Mouse (Mus musculus) embryonic facial prominence, embryonic 10.5 days (tissue): ENCODE measurements around the gene Hes2. TPM values are rescaled to one million over a fixed set of nuclear protein-coding genes. Genes with fewer than 3 reads are reported as not detected.

Experiments used
- DNase-seq: peaks from one replicate; pipeline ENCODE4 v3.0.0-alpha.2; 2017; ENCODE audit warnings: low spot score
- H3K27ac ChIP-seq: fragments of 300-500 bp; sonication (generic); replicated peaks from 2 replicates; pipeline ENCODE4 v1.5.1; 2016; ENCODE audit warnings: mild to moderate bottlenecking
- H3K27me3 ChIP-seq: fragments of 300-500 bp; sonication (generic); replicated peaks from 2 replicates; pipeline ENCODE4 v1.6.1; 2016; ENCODE audit warnings: low read depth, mild to moderate bottlenecking; ENCODE audit not compliant: poor library complexity, severe bottlenecking
- H3K36me3 ChIP-seq: fragments of 300-500 bp; sonication (generic); replicated peaks from 2 replicates; pipeline ENCODE4 v1.6.1; 2016; ENCODE audit warnings: mild to moderate bottlenecking, moderate library complexity
- H3K4me1 ChIP-seq: fragments of 300-500 bp; sonication (generic); 2 replicates; pipeline ENCODE4 v1.6.1; 2016
- H3K4me3 ChIP-seq: fragments of 300-500 bp; sonication (generic); 2 replicates; pipeline ENCODE4 v1.5.1; 2016; ENCODE audit warnings: mild to moderate bottlenecking, moderate library complexity
- H3K9me3 ChIP-seq: fragments of 300-500 bp; sonication (generic); 2 replicates; pipeline ENCODE4 v1.6.1; 2016; ENCODE audit warnings: mild to moderate bottlenecking
- WGBS: fragments of 180-500 bp; shearing (Covaris S2); methylation state at CpG from one replicate; pipeline ENCODE4 v1.1.7; 2016; 5-methylcytosine and 5-hydroxymethylcytosine counted together
- polyA plus RNA-seq: library from polyadenylated mRNA; unstranded; fragments of >200 nt; fragmentation: Nextera tagmentation; extraction: Ambion mirVana; gene quantifications from 2 replicates; pipeline ENCODE4 v1.2.1, GENCODE M21; 2016

Hes2 gene
- polyA plus RNA-seq = 0.11 and 1.0 TPM in 2 replicates

DNA sequence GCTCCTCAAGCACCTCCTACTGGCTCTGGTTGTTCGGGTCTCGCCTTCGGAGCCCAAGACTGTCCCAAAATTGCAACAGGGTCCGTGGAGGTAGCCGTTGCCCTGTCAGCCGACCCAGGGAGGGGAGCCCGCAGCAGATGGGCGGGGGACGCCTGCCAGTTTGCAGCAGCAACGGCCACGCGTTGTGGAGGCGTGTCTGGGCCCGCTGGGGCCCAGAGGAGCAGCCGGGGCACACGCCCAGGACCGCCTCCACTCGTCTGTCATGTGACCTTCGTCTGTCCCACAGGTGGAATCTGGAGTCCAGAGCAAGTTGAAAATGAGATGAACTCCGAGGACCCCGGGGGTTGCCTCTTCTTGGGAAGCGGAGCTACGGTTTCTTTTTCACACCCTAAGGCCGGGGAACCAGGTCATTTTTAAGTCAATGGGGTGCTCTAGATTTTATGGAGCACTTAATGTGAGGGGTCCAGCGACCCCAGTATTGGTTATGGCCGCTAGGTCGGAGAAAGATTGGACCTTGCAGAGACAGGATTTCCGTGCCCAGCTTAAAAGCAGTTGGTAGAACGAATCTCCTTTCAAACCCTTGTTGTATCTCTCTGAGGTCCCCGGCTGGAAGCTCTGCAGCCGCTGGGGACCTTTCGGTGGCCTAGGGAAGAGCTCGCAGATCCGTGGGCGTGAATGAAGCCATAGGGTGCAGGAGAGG lies at the start of gene Hes2:
TSS of gene Hes2 (plus strand) at position 283 of the 700 bp plus-strand sequence.
- DNase-seq = peak; percentile 48
- Histone ChIP-seq H3K9me3 (no peaks in the 10 kb centered on the region), H3K4me3 (peak within 1 kb of the TSS; percentile 44), H3K27ac (no peak within 1 kb of the TSS), H3K36me3 (no peaks in the 10 kb centered on the region), H3K27me3 (peaks cover 94% of the 10 kb centered on the region), H3K4me1 (peaks cover 27% of the 10 kb centered on the region)
- WGBS = 4% methylated on average over 35 of the region's 35 CpGs

DNA sequence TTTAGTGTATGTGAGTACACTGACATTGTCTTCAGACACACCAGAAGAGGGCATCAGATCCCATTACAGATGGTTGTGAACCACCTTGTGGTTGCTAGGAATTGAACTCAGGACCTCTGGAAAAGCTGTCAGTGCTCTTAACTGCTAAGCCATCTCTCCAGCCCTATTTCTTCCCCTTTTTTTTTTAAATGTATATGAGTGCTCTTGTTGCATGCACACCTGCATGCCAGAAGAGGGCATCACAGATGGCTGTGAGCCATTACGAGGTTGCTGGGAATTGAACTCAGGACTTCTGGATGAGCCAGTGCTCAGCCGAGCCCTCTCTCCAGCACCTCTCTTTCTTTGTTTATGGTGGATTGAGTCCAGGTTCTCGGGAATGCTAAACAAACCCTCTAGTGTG lies 49.2 kb upstream of the Hes2 start:
- Histone ChIP-seq H3K27me3 (peaks cover 52% of the 10 kb centered on the region), H3K27ac (no peak overlapping the region), H3K4me1 (peaks cover 34% of the 10 kb centered on the region), H3K36me3 (peaks cover 84% of the 10 kb centered on the region), H3K9me3 (no peaks in the 10 kb centered on the region), H3K4me3 (no peak overlapping the region)
- no peak for DNase-seq
- 86% methylated on average over 3 of the region's 3 CpGs for WGBS

DNA sequence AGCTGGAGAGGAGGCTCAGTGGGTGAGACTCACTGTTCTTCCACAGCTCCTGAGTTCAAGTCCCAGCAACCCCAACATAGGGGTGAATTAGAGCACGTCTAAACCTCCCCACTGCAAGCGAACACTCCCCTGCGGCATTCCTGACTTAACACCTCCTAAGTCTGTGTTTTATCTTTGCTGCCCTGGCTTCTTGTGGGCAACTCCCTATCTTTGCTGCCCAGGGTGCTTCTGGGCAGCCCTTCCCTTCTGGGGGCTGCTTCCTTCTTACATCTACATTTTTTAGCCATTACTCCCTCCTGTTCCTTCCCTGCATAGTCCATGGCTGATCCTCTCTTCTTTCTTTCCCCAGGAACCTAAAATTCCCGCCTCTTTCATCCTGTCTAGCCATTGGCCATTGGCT lies 48.0 kb upstream of the Hes2 start:
- Histone ChIP-seq H3K36me3 (peaks cover 88% of the 10 kb centered on the region), H3K4me3 (no peak overlapping the region), H3K27ac (no peak overlapping the region), H3K9me3 (no peaks in the 10 kb centered on the region), H3K27me3 (peaks cover 62% of the 10 kb centered on the region), H3K4me1 (peaks cover 45% of the 10 kb centered on the region)
- no peak for DNase-seq
- WGBS = 87% methylated on average over 4 of the region's 4 CpGs

DNA sequence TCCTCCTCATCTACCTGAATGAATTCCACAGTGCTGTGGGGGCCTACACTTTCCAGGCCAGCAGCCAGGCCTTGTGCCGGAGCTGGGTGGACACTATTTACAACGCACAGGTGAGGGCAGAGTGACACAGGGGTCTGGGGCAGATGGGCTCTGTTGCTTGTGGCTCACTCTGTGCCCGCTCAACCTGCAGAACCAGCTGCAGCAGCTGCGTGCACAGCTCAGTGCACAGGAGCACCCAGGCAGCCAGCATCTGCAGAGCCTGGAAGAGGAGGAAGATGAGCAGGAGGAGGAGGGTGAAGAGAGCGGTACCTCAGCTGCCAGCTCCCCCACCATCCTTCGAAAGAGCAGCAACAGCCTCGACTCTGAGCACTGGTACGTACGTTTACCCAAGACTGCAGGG lies 46.3 kb upstream of the Hes2 start:
- peaks cover 53% of the 10 kb centered on the region for H3K4me1 ChIP-seq
- DNase-seq = no peak
- peaks cover 63% of the 10 kb centered on the region for H3K27me3 ChIP-seq
- peaks cover 72% of the 10 kb centered on the region for H3K36me3 ChIP-seq
- WGBS = 78% methylated on average over 9 of the region's 9 CpGs
- no peaks in the 10 kb centered on the region for H3K9me3 ChIP-seq
- H3K27ac ChIP-seq = no peak overlapping the region
- no peak overlapping the region for H3K4me3 ChIP-seq

DNA sequence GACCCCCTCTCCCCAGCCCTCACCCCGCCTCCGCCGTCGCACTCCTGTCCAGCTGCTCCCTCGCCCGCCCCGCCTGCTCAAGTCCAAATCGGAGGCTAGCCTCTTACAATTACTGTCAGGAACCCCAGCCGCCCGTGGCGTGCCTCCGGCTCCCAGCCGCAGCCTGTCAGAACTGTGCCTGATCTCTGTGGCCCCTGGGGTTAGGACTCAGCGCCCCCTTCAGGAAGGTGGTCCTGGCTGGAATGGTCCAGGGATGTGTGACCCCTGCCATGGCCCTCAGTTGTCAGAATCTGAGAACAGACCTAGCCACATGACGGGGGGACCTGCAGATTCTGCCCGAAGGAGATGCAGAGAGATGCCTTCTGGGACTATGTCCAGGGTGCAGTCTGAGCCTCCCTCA lies 44.6 kb upstream of the Hes2 start:
- H3K9me3 ChIP-seq = no peaks in the 10 kb centered on the region
- WGBS = 50% methylated on average over 16 of the region's 16 CpGs
- H3K4me1 ChIP-seq = peaks cover 38% of the 10 kb centered on the region
- no peak overlapping the region for H3K4me3 ChIP-seq
- H3K36me3 ChIP-seq = peaks cover 62% of the 10 kb centered on the region
- DNase-seq = no peak
- H3K27ac ChIP-seq = no peak overlapping the region
- peaks cover 69% of the 10 kb centered on the region for H3K27me3 ChIP-seq

DNA sequence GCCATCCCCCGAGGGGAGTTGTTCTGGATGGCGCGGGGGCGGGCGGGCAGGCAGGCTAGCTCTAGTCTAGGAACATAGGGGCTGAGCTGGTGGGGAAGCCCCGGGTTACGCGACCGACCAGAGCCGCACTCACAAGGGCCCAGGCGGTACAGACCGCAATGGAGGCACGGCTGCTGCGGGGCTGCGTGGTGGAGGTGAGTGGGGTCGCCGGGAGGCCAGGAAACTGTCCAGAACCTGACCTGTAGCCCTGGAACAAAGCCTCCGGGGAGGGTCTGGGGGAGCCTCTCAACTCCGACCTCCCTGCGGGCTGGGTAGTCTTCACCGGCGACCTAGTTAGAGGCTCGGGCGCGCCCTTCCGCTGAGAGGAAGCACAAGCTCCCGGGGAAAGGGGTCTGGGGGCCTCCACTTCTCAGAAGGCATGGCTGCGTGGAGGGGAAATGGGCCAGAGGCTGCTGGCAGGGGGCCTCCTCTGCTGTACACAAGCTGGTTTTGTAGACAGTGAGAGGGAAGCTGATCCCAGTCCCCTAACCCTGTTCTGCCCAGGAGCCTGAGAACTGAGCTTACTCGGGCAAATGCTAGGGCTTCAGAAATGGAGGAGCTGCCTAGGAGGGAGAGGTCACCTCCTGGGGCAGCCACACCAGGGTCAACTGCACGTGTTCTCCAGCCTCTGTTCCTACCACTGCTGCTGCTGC lies 42.6 kb upstream of the Hes2 start, which contains the start of gene Tnfrsf25:
TSS of gene Tnfrsf25 (plus strand) at position 14 of the 692 bp plus-strand sequence.
- Histone ChIP-seq H3K4me1 (peaks cover 55% of the 10 kb centered on the region), H3K36me3 (peaks cover 44% of the 10 kb centered on the region), H3K9me3 (no peaks in the 10 kb centered on the region), H3K27ac (peak within 1 kb of the TSS; percentile 44), H3K27me3 (peaks cover 88% of the 10 kb centered on the region), H3K4me3 (peak within 1 kb of the TSS; percentile 48)
- WGBS = 1% methylated on average over 30 of the region's 30 CpGs
- peak; percentile 58 for DNase-seq

DNA sequence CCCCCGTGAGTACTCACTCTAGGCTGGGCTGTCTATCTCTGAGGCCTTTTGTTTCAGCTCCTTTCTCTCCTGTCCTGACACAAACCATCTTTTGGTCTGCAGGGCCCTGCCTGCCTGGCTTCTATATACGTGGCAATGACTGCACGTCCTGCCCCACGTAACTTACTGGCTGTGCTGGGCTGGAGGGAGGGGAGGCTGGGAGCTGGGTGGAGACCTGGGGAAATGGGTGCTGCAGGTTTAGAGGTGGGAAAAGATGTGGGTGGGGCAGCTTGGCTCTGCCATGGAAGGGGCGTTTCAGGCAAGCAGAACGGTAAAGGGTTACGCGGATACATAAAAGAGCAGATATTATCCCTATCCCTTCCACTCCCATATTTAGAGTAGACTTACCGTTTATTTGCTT lies 41.1 kb upstream of the Hes2 start:
- Histone ChIP-seq H3K27ac (no peak overlapping the region), H3K4me1 (peaks cover 57% of the 10 kb centered on the region), H3K36me3 (peaks cover 31% of the 10 kb centered on the region), H3K9me3 (no peaks in the 10 kb centered on the region), H3K27me3 (peaks cover 99% of the 10 kb centered on the region), H3K4me3 (no peak overlapping the region)
- no peak for DNase-seq
- WGBS = 76% methylated on average over 9 of the region's 9 CpGs

DNA sequence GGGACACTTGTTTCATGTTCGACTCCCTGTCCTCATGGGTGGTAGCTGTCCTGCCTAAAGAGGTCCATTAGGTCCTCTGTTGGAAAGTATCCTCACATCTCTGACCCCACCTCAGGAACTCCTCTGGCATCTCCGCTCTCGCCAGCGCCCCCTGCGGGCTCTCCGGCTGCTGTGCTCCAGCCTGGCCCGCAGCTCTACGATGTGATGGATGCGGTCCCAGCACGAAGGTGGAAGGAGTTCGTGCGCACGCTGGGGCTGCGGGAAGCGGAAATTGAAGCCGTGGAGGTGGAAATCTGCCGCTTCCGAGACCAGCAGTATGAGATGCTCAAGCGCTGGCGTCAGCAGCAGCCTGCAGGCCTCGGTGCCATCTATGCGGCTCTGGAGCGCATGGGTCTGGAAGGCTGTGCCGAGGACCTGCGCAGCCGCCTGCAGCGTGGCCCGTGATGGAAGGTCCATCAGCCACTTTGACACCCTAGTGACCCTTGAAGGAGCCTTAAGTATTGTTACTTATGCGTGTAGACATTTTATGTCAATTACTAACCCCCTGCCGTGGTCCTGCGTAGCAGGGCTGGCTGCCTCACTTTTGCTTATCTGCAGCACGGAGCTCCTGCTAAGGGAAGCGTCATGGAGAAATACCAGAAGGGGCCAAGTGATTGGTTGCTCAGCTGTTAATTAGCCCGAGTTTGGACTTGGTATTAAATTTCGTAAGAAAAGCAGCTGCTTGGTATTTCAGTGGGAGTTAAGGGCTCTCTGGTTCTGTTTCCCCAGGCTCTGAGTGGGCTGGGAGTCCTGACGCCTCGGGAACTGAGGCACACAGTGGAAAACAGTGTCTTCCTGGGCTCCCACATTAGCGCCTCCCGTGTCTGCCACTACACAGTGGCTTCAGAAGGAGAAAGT lies 39.0 kb upstream of the Hes2 start:
- peaks cover 9% of the 10 kb centered on the region for H3K36me3 ChIP-seq
- no peak overlapping the region for H3K27ac ChIP-seq
- 3% methylated on average over 39 of the region's 39 CpGs for WGBS
- no peaks in the 10 kb centered on the region for H3K9me3 ChIP-seq
- H3K27me3 ChIP-seq = peaks cover 100% of the 10 kb centered on the region
- DNase-seq = peak; percentile 83
- H3K4me3 ChIP-seq = peak overlapping the region; percentile 33
- H3K4me1 ChIP-seq = peaks cover 49% of the 10 kb centered on the region

DNA sequence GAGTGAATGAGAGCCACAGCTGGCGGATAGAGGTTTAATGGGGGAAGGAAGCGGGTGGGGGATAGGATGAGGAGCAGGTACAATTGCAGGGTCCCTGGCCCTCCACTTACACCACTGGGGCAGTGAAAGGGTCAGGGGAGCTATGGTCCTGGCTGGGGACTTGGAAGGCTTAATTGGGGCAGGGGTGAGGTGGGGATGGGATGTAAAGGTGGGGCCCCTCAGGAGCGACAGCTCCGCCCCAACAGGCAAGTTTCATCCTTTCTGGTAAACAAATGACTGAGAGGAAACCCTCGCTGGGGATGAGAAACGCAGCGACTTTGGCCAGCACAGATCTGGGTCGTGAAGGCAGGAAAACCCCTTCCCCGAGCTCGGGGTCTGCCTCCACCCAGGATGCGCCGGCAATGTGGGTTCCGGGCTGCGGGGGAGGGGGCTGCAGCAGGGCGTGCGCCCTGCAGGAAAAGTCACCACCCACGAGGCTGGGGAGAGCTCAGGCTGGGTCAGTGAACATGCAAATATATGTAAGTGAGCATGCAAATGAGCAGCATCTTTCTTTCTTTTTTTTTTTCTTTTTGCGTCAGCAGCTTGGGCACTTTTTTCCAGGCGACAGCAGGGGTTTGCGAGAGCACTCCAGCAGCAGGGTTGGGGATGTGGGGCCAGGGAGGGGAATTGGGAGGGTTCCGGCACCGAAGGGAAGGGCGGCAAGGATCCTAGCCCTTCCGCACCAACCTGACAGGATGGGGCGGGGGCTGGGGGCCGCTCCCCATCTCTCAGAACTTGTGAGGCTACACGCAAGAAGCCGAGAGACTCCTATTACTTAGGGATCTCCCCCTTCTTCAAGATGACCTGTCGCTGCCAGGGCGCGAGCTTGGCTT lies 38.1 kb upstream of the Hes2 start:
- Histone ChIP-seq H3K27ac (no peak overlapping the region), H3K9me3 (no peaks in the 10 kb centered on the region), H3K4me1 (peaks cover 50% of the 10 kb centered on the region), H3K36me3 (0 out of 2 replicates have a peak, but pooled peaks cover under 1% of the 10 kb centered on the region), H3K4me3 (peak overlapping the region; percentile 33), H3K27me3 (peaks cover 100% of the 10 kb centered on the region)
- no peak for DNase-seq
- 1% methylated on average over 31 of the region's 31 CpGs for WGBS

DNA sequence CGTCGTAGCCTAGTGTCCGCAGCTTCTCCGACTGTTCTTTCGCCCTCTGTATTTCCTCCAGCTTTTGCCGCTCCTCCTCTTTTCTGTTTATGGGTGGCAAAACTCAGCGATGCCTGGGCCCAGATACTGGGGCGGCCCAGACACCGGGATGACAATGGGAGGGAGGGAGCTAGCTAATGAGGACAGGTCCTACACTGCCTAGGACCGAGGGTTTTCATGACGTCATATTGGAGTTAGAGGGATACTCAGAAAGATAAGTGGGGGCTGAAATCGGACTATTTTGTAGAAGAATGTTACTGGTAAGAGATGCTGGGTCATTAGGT lies 37.5 kb upstream of the Hes2 start:
- Histone ChIP-seq H3K9me3 (no peaks in the 10 kb centered on the region), H3K27ac (no peak overlapping the region), H3K4me3 (peak overlapping the region; percentile 33), H3K27me3 (peaks cover 100% of the 10 kb centered on the region), H3K4me1 (peaks cover 50% of the 10 kb centered on the region), H3K36me3 (no peaks in the 10 kb centered on the region)
- DNase-seq = no peak
- WGBS = 2% methylated on average over 12 of the region's 12 CpGs

DNA sequence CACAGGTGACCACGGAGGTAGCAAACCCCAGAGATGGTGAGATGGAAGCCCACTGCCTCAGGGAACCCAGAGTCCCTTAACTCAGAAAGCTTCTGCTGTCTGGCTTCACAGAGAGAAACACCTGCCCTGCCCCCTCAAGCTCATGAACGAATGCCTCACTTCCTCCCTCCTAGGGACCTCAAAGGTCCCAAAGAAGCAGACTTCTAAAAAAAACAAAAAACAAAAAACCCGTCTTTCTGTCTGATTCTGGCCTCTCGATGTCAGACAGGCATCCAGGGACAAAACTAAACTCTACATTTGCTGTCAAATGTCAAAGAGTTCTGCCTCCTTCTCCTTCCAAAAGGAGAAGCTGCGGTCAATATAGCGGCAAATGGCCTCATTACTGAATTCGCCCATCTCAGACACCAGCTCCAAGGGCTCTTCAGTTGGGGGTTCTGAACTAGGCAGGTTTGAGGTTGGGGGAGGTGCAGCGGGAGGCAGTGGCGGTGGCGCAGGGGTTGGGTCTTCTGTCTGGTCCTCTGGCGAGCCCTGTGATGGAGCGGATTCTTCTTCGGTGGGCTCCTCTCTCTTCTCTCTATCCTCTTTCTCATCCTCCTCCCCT lies 34.2 kb upstream of the Hes2 start:
- DNase-seq = no peak
- peaks cover 100% of the 10 kb centered on the region for H3K27me3 ChIP-seq
- H3K4me1 ChIP-seq = peaks cover 65% of the 10 kb centered on the region
- H3K27ac ChIP-seq = no peak overlapping the region
- H3K36me3 ChIP-seq = no peaks in the 10 kb centered on the region
- H3K9me3 ChIP-seq = no peaks in the 10 kb centered on the region
- peak overlapping the region; percentile 45; the same call in 1 of the 2 replicates for H3K4me3 ChIP-seq
- WGBS = 11% methylated on average over 13 of the region's 13 CpGs
